Mouse (Mus musculus) thymus, postnatal 0 days (tissue): Measurements from ENCODE around the gene Majin. TPM values are rescaled to one million over a fixed set of nuclear protein-coding genes. Genes with fewer than 3 reads are reported as not detected.
A peak's percentile ranks its signal among the peaks of the same experiment; 100 is the strongest.

Experiments
- DNase-seq: peaks from one replicate; pipeline ENCODE4 v3.0.0-alpha.2; 2015; ENCODE audit warnings: low spot score
- polyA plus RNA-seq: library from polyadenylated mRNA; unstranded; fragments of >200 nt; fragmentation: Nextera tagmentation; extraction: Ambion mirVana; gene quantifications from 2 replicates; pipeline ENCODE4 v1.2.1, GENCODE M21; 2015

Majin gene
- polyA plus RNA-seq = 0.47 and 0.50 TPM in 2 replicates

DNA sequence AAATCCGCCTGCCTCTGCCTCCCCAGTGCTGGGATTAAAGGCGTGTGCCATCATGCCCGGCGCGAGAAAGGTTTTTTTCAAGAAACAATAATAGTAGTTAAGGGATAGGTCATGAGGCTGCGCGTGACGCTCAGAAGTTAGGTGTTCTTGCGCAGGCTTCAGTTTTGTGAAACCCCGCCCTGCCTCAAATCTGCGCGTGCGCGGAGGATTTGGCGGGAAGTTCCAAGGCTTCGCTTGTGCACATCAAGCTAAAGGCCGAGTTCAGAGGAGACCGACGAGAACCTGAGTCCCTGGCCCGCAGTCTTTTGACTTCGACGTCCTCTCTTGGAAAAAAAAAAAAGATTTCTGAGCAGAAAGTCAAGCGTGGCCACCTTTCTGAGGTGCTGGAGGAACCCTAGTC, at the start of gene Majin:
Gene Majin, plus strand, starts transcription at position 258 of the 400 bp plus-strand sequence.
- no peak for DNase-seq

DNA sequence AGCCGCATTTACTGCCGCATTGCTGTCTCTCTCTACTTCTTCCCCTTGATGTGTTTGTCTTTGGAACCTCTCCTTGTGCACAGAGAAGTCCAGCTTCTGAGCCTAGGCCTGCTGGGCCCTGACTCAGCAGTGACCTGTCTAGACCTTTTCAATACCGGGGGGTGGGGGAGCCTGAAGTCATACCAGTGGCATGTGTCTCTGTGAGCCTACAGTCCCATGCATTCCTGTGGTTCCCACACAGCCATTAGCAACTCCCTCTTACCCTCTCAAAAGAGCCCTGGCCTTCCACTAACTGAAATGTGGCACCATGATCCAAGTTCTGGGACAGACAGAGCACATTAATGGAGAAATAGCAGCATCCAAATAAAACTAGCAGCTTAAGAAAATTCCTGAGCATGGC, 47.8 kb upstream of the Majin start:
- no peak for DNase-seq

DNA sequence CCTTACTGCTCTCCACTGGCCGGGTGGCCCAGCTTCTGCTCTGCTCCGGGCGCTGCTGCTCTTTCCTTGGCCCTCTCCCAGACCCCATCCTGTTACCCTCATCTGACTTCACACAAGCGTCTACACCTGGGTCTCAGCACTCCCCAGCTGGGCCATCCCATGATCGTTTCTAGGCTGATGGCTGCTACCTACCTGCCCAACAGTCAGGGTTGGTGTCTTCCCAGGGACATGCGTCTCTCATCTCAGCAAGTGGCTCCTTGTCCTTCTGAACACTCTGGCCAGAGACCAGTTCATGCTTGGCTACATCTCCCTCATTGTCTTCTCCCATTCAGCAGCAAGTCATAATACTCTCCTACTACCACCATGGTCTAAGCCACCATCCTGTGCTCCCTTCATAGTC, 44.5 kb upstream of the Majin start:
- no peak for DNase-seq

DNA sequence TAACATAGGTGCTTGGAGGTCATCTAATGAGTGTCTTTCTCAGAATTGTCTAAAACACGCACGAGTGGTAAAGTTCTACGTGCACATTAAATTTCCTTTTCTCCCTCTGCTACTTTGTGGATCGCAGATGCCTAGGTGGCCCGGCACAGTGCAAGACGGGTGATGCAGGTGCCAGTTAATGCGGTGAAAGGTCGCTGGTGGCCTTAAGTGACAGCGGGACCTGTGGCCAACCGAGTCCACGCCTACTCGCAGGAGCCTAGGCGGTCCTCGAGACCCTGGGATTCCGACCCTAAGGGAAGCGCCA, 43.9 kb upstream of the Majin start:
- DNase-seq = no peak

DNA sequence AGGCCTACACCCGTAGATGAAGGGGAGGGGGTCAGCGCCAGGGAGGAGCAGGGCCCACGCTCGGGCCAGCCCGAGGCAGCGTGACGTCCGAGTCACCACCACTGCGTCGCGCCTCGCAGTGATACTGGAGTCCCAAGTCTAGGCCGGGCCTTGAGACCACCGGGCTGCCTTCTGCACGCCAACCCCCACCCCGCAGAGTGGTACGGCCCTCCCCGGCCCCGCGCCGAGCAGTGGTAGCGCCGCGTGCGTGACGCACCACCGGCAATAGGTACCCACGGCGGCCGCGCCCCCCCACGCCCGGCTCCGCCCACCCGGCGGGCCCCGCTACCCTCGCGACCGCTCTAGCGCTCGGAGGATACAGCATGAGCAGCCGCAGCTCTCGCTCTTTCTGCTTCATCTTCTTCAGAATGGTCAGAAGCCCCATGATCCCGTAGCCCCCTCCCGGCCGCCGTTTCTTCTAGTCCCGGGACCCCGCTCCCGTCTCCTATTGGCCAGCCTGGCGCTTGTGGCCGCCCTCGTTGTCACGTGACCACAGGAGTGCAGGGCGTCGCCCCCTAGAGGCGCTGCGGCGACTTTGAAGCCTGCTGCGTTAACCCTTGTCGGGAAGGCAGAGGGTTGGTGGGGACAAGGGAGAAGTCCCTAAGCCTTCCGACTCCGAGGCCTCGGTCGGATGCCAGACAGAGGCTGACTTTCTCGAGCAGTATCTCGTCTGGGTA, 43.4 kb upstream of the Majin start, which contains the start of gene Batf2:
Gene Batf2, plus strand, starts transcription at position 306 of the 716 bp plus-strand sequence.
- DNase-seq = peak; percentile 98

DNA sequence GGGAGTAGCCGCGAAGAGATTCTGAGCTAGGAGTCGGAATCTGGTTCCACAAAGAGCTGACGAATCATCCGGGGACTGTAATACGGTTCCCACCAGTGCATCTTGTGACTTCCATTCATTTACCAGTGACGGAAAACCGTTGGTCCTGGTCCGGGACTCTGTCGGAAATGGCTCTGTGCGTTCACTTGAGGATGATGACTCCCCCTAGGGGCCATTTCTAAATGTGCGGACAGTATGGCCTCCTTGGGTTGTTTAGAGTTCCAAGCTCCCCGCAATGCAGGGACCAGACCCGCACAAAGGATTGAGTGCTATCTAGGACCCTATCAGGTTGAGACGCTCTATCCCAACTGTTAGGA, 42.8 kb upstream of the Majin start, which contains the start of gene Arl2:
Gene Arl2, minus strand, starts transcription at position 155 of the 356 bp plus-strand sequence.
- DNase-seq = peak; percentile 91

DNA sequence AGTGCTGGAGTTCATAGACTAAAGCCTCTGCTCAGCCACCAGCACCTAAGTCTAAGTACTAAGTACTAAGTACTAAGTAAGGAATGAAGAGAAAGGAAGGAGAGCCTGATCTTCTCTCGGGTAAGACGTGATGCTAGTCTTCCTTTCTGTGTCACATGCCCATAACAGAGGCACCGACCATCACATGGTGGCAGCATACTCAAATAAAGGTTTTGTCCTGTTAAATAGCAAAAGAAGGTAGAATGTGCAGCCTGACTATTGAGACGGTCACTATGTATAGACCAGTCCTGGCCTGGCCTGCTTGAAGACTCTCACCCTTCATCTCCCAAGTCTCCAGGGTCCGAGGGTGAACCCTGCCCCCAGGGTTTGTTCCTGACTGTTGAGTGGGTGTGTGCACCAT, 39.3 kb upstream of the Majin start:
- DNase-seq = no peak

DNA sequence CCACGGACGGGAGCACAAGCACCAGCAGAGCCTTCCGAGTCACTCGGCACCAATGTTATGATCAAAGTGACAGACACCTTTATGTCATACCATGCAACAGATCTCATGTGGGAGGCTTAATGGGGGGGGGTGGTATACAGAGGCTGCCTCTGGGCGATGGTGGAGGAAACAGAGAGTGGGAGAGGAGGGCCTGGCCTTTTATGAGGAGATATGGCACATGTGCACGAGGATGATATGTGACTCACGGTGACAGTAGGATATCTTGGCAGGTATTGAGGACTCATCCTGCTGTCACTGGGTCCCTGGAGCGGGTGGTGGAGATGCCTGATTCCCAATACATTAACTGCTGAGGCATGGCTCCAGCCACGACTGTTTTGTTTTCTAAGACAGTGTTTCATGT, 29.0 kb upstream of the Majin start:
- DNase-seq = no peak

DNA sequence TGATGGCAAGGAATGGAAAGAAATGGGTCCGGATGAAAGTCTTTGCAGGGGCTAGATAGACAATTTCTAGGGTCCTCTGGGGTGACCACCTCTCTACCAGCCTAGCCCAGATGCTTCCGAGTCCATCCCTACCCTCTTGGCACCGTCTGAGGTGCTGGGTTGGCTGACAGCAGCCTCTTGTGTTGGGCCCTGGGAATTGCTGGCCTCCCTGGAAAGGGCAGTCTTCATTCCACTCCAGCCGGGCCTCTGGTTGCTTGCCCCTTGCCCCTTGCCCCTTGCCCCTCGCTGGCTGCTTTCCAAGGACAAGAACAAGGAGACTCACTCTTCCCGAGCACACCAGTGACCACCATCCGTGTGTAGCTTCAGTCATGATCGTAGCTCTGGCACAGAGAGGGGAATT, 27.8 kb upstream of the Majin start:
- no peak for DNase-seq

DNA sequence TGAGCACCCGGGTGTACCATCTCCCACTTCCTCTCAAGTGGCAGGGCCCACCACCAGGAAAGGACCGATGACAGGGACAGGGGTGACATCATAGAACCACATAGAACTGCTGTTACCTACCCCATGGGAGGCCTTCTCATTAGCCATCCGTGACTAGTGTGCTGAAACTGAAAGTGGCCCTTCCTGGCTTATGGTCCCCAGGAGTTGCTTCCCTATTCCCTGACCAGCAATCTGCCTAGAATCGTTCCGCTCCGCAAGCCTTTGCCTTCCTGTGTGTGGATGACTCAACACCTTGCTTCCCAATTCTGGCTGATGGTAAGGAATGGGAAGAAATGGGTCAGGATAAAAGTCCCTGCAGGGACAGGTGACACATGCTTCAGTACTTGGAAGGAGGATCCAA, 27.0 kb upstream of the Majin start:
- no peak for DNase-seq

DNA sequence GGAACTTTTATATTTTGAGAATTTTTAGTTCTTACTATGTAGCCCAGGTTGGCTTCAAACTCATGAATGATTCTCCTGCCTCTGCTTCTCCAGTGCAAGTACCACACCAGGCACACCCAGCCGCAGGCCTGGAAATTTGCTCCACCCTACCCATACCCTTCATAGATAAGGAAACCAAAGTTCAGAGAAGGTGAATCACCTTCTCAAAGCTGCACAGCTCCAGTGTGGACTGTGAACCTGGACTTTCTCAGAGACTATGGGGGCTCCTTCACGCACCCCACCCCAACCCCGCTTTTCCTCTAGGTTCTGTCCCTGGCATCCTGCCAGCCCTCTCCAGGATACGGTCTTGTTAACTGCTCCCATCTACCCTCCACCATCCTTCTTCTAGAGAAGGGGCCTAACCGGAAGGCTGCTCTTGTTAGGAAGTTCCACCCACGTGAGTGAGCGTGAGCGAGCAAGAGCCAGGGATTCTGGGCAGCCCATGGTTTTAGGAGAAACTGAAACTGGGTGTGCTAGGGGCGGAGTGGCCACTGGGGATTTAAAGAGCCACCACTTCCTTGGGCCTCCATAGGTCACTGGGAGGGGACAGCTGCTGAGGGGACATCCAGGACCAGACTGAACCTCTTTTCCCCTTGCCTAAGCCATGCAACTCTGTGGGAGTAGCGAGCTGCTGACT, 20.2 kb upstream of the Majin start:
- no peak for DNase-seq

DNA sequence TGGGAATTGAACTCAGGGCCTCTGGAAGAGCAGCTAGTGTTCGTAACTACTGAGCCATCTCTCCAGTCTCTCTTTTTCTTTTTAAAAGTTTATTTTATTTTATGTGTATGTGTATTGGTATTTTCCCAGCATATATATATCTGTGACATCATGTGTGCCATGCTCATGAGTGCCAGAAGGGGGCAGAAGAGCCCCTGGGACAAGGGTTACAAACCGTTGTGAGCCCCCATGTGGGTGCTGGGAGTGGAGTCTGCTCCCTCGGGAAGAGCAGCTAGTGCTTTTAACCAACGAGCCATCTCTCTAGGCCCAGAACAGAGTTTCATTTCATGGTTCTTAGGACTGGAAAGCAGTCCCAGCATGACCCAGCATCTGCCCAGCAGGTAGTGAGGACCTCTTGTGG, 17.4 kb upstream of the Majin start:
- DNase-seq = no peak

DNA sequence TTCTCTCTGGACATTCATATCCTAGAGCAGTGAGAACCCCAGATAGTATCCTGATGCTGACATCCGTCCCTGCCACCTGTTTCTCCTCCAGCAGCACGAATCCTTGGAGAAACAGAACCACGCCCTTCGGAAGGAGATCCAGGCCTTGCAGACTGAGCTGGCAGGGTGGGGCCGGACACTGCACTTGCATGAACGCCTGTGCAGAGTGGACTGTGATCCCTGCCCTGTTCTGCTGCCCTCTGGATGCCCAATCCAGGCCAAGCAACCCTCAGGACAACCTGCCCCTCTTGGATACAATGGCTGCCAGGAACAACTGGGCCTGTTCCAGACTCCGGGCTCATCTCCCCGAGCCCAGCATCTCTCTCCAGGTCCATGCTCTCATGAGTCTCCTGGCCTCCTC, 13.0 kb upstream of the Majin start:
- DNase-seq = no peak

DNA sequence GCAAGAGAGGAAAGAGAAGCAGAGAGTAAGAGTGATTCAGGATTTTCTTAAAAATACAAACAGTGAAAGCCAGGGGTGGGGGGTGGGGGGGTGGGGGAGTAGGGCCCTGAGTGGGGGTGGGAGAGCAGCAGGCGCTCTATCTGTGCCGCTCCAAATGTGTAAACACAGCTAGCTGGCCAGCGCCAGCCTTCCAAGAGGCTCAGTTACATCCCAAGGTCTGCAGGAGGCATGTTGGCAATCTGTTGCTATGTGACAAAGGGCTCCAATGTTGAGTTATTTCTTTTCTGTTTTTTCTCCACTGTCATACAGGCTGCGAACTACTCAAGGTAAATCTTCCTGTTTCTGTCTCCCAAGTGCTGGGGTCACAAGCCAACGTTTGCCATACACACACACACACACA, 9.4 kb upstream of the Majin start:
- no peak for DNase-seq

DNA sequence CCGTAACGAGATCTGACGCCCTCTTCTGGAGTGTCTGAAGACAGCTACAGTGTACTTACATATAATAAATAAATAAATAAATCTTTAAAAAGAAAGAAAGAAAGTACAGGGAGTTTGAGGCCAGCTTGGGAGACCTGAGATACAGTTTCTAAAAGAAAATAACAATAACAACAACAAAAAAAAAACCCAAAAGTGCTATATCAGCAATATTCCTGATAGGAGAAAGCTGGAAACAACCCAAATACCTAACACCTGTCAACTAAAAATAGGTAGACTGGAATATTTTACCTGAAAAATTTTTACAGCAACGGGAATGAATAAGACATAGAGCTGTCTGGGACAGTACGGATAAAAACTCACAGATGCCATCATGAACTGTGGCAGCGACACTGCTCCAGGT, 5.4 kb upstream of the Majin start:
- DNase-seq = no peak

DNA sequence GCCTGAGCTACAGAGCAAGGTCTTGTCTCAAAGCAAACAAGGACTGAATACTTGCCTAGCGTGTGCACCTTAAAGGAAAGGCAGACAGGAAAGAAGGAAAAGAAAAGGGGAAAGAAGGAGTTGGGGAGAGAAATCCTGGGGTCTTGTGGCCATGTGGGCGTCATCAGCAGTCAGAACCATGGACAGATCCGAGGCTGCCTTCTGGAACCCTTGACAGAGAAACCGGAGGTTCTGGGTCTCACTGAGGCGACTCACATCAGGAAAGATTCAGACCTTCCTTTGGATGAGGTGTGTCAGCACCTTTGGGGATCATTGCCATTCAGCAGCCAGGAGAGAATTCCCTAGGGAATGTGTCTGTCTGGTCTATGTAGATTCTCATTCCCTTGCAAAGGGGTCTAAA, 2.6 kb upstream of the Majin start:
- DNase-seq = peak; percentile 5

DNA sequence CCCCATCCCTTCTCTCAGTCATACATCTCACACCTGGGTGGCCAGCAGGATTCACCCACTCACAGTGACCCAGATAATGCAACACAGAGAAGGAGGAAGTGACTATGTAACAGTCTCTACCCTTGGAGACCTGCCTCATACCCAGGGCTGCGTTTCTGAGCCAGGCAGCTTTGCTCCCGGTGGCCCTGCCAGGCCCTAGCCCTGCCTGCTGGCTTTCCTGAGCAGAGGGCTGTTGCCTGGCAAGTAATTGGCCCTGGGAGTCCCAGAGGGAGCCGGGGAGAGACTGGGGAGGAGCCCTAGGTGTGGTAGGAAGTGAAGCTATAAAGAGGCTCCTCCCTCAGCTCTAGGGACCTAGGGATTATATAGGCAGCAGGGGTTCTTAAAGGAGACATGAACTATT, 1.7 kb upstream of the Majin start:
- no peak for DNase-seq

DNA sequence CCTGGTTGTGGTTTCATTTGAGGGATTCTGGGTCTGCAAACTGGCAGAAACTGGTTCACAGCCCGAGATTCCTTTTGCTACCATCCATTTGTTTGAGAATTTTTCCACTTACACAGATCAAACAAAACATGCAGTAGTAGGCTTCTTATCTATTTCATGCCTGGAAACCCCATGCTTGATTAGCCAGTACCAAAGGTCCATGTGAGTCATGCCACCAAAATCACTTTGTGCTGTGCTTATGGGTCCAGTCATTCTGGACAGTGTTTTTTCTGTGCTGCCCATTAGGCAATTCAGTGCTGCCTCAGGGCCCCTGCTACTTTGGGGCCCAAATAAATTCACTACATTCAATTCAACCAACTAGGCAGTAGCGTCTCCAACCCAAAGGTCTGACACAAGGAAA, 20.1 kb downstream of the Majin start:
- no peak for DNase-seq

DNA sequence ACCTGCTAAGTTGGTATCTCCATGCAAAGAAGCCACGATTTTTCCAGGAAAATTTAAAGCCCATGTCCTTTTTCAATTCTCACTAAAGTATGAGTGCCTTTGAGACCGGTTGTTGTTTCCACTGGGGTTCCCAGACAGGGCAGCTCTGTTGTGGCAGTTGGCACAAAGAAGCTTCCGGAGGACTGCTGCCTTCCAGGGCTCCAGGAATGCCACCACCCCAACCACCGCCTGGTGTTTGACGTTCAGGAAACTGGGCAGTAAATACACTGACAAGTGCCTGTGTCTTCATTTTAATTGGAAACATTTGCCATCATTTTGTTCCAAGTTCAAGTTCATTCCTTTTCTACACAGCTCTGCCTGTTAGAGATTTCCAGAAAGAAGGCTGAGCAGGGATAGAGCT, 22.5 kb downstream of the Majin start:
- no peak for DNase-seq

DNA sequence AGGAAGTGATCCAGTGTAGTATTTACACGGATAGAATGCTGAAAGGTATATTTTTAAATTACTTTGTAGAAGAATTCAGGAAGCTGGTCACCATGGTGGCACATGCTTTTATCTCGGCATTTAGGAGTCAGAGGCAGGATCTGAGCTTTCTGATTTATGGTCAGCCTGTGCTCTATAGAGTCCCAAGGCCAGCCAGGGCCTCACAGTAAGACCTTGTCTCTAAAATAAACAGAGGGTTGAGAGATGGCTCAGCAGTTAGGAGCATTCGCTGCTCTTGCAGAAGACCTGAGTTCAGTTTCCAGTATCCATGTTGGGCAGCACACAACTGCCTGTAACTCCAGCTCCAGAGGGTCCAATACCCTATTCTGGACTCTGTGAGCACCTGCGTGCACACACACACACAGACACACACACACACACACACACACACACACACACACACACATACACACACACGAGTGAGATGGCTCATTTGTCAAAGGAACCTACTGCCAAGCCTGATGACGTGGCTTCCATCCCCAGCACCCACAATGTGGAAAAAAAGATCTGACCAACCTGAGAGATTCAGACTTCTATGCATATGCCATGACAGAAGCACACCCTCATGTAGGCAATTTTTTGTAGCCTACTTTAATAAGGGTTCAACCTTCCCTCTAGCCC, 32.0 kb downstream of the Majin start:
- DNase-seq = no peak

DNA sequence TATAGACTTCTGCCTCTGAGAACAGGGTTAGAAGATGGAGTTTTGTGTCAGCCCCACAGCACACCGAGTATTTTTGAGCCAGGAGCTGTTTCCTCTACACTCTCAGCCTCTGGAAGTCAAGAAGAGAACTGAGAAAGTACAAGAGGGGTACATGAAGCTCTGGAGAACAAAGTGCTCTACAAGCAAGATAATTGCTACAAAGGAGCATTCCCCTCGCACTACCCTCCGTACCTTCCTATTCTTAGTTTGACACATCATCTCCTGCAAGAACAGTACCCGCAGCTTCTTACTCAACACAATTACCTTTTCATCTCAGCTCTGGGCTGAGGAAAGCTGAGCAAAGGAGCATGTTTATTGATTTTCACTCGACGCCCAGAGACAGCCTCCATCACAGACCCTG, 34.4 kb downstream of the Majin start:
- DNase-seq = no peak

DNA sequence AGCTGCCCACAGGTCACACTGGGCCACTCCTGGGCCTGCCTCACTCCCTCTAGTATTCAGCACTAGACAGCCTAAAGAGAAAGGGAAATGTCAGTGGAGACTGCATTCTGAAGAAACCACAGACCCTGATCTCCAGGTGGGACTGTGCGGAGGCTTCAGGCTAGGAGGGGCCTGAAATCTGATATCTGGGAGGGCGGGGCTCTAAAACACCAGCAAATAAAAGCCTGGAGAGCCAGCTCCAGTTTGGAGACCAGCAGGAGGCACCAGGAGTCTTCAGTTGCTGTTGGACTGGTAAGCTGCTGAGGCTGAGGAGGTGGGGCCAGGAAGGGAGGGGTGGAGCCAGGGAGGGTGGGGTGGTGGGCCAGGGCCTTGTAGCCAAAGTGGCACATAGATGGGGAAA, 41.9 kb downstream of the Majin start, which contains the start of gene Gpha2:
Gene Gpha2, plus strand, starts transcription at position 246 of the 400 bp plus-strand sequence.
- DNase-seq = no peak

DNA sequence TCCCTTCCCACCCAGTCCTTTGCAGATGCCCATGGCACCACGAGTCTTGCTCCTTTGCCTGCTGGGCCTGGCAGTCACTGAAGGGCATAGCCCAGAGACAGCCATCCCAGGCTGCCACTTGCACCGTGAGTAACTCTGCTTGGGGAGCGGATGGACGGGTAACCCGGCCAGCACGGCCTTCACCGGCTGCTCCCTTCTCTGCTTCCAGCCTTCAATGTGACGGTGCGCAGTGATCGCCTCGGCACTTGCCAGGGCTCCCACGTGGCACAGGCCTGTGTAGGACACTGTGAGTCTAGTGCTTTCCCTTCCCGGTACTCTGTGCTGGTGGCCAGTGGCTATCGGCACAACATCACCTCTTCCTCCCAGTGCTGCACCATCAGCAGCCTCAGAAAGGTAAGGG, 42.6 kb downstream of the Majin start:
- no peak for DNase-seq
